Mouse (Mus musculus) B cell, adult 67 days (primary cell): ENCODE results near the gene Defb19. TPM values are rescaled to one million over a fixed set of nuclear protein-coding genes. Genes with fewer than 3 reads are reported as not detected.

Experiments
- total RNA-seq, 2 experiments: library from RNA; stranded (reverse); gene quantifications; 4 replicates each; pipeline ENCODE4 v1.2.4; 2023

The Defb19 gene
- total RNA-seq: not detected

DNA sequence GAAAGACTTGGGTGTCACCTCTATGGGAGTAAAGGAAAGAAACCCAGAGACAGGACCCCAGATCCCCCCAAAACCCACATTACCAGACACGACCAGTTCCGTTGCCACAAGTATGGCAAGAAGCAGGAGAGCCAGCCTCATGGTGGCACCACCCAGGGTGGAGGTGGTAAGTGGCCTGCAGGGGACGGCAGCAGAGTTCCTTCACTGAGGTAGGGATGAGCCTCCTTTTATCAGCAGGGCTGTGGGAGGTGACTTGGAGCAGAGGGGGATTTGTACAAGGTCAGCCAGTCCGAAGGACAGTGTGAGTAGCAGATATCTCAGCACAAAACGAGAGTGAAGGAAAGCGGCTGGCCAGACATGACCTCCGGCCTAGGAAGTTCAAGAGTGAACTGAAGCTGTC is at the start of gene Defb19:
Gene Defb19, minus strand, starts transcription at position 206 of the 400 bp plus-strand sequence.

DNA sequence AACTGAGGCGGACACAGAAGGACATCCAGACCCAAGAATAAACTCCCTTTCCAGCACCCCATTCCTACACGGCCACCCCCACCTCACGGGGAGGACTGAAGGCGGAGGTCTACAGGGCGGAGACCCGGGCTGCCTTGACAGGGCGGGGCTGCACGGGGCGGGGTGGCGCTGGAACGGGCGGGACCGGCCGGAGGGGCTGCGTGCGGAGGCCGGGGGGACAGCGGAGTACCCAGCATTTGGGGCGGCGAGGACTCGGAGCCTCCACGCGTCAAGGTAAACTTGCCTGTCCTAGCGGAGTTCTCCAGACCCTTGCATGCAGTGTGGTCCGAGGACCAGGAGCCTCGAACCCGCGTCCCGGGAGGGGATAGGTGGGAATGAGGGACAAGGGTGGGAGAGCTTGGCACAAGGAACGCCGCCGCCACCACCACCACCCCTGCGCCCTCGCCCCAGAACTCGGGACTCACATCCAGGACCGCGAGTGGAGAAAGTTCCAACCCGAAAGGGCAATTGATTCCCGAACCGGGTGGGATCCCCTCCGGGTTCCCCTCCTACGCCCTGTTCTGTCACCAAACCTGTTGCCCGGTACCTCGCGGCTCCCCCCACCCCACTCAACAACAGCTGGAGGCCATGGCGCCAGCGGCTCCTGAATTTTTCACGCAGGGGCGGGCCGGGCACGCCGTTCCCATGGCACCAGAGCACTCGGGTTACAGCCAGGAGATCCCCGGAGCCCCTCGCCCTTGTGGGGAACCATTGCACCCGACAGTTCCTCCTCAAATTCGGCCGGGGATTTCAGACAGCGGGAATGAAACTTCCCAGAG is 46.9 kb upstream of the Defb19 start, which contains the start of gene Rem1:
Gene Rem1, plus strand, starts transcription at position 178 of the 818 bp plus-strand sequence.

GRCm38 (mm10) chr2:152622953-152623352 is 42.8 kb upstream of the Defb19 start, which contains the start of gene Defb25:
Gene Defb25 (minus strand): TSS chr2:152623053.

GRCm38 (mm10) chr2:152604057-152604456 is 23.9 kb upstream of the Defb19 start, which contains the start of gene Defb36:
Gene Defb36 (plus strand): TSS chr2:152604327.

DNA sequence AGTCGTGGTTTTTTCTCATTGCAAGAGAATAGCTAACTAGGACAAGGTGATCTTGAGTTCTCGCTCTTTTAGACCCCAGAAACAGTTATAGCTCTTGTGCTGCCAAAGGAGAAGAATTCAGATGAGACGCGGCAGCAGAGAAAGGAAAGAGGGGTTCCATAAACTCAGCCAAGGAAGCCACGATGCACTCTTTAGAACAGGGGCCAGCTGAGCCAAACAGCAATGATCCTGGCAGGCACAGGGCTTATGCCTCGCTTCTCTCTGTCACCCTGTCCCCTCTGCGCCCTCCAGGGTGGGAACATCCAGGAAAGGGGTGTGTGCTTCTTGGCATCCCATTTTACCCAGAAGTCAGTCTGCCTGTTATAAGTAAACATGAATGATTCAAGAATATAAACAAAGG is 19.2 kb upstream of the Defb19 start, which contains the start of gene Defb45:
Gene Defb45, minus strand, starts transcription at position 101 of the 400 bp plus-strand sequence.

DNA sequence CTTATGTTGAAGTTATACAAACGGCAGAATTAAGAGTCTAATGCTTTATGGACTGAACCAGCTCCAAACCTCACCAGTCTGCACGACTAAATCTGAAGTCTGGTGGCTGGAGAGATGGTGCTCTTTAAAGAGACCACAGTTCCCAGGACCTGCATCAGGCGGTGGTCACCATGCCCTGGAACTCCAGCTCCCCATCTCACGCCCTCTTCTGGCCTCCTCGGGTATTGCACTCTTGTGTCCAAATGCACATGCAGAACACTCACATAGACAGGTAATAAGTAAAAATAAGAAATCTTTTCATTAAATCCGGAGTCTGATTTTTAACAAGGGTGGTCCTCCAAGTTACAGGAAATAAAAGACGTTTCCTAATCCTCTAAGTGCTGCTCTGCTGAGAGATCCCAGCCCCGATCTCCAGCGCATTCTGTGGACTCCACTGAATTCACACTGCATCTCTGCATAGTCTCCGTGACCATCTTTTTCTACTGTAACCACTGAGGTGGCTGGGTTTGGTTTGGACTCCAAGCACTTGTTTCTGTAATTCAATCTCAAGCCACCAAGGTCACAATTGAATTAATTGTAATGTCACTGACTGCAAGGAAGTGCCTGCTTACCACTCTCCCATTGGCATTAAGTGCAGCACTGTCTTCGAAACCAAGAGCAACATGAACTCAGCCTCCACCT is 7.9 kb downstream of the Defb19 start, which contains the start of gene Defb21:
Gene Defb21, plus strand, starts transcription at position 631 of the 681 bp plus-strand sequence.

GRCm38 (mm10) chr2:152569038-152569437 is 11.1 kb downstream of the Defb19 start, which contains the start of gene Gm17416:
Gene Gm17416 (plus strand): TSS chr2:152569338.

DNA sequence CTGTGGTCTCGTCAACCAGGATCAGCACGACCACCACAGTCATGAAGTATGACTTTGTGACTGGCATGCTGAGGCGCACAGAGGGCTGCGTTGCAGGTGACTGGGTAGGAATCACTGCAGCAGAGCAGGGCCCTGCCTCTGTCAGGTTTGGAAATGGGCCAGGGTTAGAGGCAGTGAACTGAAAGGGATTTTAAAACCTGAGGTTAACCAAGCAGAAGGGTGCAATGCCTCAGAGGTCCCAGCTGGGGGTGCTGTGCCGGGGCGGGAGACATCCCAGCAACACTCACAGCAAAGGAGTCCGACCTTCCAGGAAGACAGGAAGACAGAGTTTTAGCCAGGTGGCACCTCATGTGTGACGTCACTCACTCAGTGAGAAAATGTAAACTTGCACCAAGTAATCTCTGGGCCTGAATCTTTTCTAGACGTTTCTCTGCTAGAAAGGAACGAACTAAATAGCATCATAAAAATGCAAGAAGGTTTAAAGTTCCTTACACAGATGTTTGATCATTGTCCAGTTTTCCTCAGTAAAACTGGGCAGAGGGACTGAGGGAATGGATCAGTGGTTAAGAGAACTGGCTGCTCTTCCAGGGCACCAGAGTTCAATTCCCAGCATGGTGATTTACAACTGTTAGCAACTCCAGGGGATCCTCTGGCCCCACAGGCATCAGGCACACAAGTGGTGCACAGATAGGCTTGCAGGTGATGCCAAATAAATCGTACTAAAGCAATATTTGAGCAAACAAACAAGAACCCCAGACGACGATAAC is 40.0 kb downstream of the Defb19 start, which contains the start of gene Defb29:
Gene Defb29, minus strand, starts transcription at position 155 of the 767 bp plus-strand sequence.

Other genes starting within 250 kb of the Defb19 start
- gene Rbck1, start 247.7 kb downstream of the Defb19 start, total RNA-seq: 100 to 1,000 TPM; 205 to 216 TPM
- 1 to 10 TPM; 5.7 to 6.1 TPM for gene Trib3, start 236.3 kb downstream of the Defb19 start, total RNA-seq
- not detected for gene Nrsn2, start 203.7 kb downstream of the Defb19 start, total RNA-seq
- 1 to 10 TPM; 1.4 to 2.3 TPM for gene Sox12, start 182.2 kb downstream of the Defb19 start, total RNA-seq
- 1 to 10 TPM; 3.1 to 4.7 TPM for gene Zcchc3, start 165.3 kb downstream of the Defb19 start, total RNA-seq
- gene 6820408C15Rik, start 164.7 kb downstream of the Defb19 start, total RNA-seq: not detected
- not detected for gene Defb23, start 115.7 kb downstream of the Defb19 start, total RNA-seq
- gene Defb20, start 103.2 kb downstream of the Defb19 start, total RNA-seq: not detected
- not detected for gene Defb22, start 90.2 kb downstream of the Defb19 start, total RNA-seq
- not detected for gene Defb26, start 68.6 kb downstream of the Defb19 start, total RNA-seq
- gene Defb28, start 62.1 kb downstream of the Defb19 start, total RNA-seq: not detected
- not detected for gene Defb29, start 40.2 kb downstream of the Defb19 start, total RNA-seq
- not detected for gene Gm17416, start 11.0 kb downstream of the Defb19 start, total RNA-seq
- gene Defb21, start 7.6 kb downstream of the Defb19 start, total RNA-seq: not detected
- not detected for gene Defb45, start 19.1 kb upstream of the Defb19 start, total RNA-seq
- gene Defb36, start 24.0 kb upstream of the Defb19 start, total RNA-seq: not detected
- not detected for gene Defb25, start 42.7 kb upstream of the Defb19 start, total RNA-seq
- gene Rem1, start 46.6 kb upstream of the Defb19 start, total RNA-seq: not detected
- 100 to 1,000 TPM; 100 to 106 TPM for gene H13, start 89.1 kb upstream of the Defb19 start, total RNA-seq
- gene Mcts2, start 106.7 kb upstream of the Defb19 start, total RNA-seq: 10 to 100 TPM; 24.4 to 28.9 TPM
- gene Id1, start 155.9 kb upstream of the Defb19 start, total RNA-seq: 1 to 10 TPM in 1 of 2 experiments, under 1 TPM in 1; 0.62 to 1.0 TPM
- gene Cox4i2, start 173.9 kb upstream of the Defb19 start, total RNA-seq: not detected